Mouse (Mus musculus) liver, embryonic 11.5 days (tissue): Measurements from ENCODE around the gene Hist1h3i. TPM values are rescaled to one million over a fixed set of nuclear protein-coding genes. Genes with fewer than 3 reads are reported as not detected.
"Not testable (repeated sequence)": the region's sequence is repeated elsewhere in the genome, so short reads cannot be mapped to it uniquely, and the experiment has no call there.

Experiments
- ATAC-seq: fragments of 200-750 bp; cut with Nextera tagmentation; replicated peaks from 2 replicates; pipeline ENCODE4 v1.8.0; 2017; ENCODE audit warnings: moderate number of reproducible peaks, mild to moderate bottlenecking, moderate TSS enrichment, moderate library complexity; ENCODE audit not compliant: low FRiP score
- DNase-seq: peaks from one replicate; pipeline ENCODE4 v3.0.0-alpha.2; 2017; ENCODE audit warnings: low spot score
- H3K27ac ChIP-seq: fragments of 300-500 bp; sonication (generic); 2 replicates; pipeline ENCODE4 v1.5.1; 2014; ENCODE audit warnings: mild to moderate bottlenecking, low read depth, low read length, control low read depth
- H3K27me3 ChIP-seq: fragments of 300-500 bp; sonication (generic); replicated peaks from 2 replicates; pipeline ENCODE4 v1.6.1; 2014; ENCODE audit warnings: low read length, mixed read lengths; ENCODE audit not compliant: control insufficient read depth, insufficient read depth
- H3K36me3 ChIP-seq: fragments of 300-500 bp; sonication (generic); 2 replicates; pipeline ENCODE4 v1.6.1; 2014; ENCODE audit warnings: mild to moderate bottlenecking, low read length, moderate library complexity, mixed read lengths; ENCODE audit not compliant: control insufficient read depth, insufficient read depth
- H3K4me1 ChIP-seq: fragments of 300-500 bp; sonication (generic); replicated peaks from 2 replicates; pipeline ENCODE4 v1.6.1; 2014; ENCODE audit warnings: low read length, mixed read lengths; ENCODE audit not compliant: control insufficient read depth, insufficient read depth
- H3K4me2 ChIP-seq: fragments of 300-500 bp; sonication (generic); 2 replicates; pipeline ENCODE4 v1.6.1; 2014; ENCODE audit warnings: mild to moderate bottlenecking, control low read depth, moderate library complexity
- H3K4me3 ChIP-seq: fragments of 300-500 bp; sonication (generic); 2 replicates; pipeline ENCODE4 v1.5.1; 2014; ENCODE audit warnings: low read depth, low read length, control low read depth
- H3K9ac ChIP-seq: fragments of 300-500 bp; sonication (generic); 2 replicates; pipeline ENCODE4 v1.6.1; 2014; ENCODE audit warnings: low read depth, low read length, control low read depth
- H3K9me3 ChIP-seq: fragments of 300-500 bp; sonication (generic); 2 replicates; pipeline ENCODE4 v1.6.1; 2016; ENCODE audit warnings: low read length, inconsistent platforms, mixed read lengths; ENCODE audit not compliant: control insufficient read depth
- WGBS: fragments of 180-500 bp; shearing (Covaris S2); extraction: QIAGEN DNeasy Blood & Tissue Kit; methylation state at CpG from one replicate; pipeline ENCODE4 v1.1.7; 2014; 5-methylcytosine and 5-hydroxymethylcytosine counted together
- polyA plus RNA-seq: library from polyadenylated mRNA; unstranded; fragments of >200 nt; fragmentation: Nextera tagmentation; extraction: Ambion mirVana; gene quantifications from 2 replicates; pipeline ENCODE4 v1.2.1, GENCODE M21; 2014

Hist1h3i gene
- polyA plus RNA-seq, 1 experiment from 2014 or later: 232 TPM

DNA sequence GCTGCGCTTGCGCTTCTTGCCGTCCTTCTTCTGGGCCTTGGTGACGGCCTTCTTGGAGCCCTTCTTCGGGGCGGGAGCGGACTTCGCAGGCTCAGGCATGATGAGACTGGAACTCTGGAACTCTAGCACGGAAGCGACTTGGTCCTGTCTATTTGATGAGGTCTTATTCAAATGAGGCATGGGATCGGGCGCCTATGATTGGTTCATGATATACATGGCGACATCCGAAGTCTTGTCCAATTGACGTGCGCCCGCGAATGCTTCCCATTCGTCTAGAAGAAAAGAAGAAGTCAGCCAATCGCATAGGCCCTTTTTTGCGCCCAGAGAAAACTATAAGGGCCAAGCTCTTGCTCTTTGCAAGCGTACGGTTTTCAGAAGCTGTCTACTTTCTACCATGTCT is 26.9 kb upstream of the Hist1h3i start, which contains the start of the genes Hist1h2bq and Hist1h2ao:
Gene Hist1h2bq (minus strand): TSS at position 125 of the 400 bp plus-strand sequence.
Gene Hist1h2ao (plus strand): TSS at position 393 of the 400 bp plus-strand sequence.
- DNase-seq, H3K27me3 ChIP-seq, H3K4me3 ChIP-seq, H3K36me3 ChIP-seq, H3K4me1 ChIP-seq, H3K9me3 ChIP-seq, H3K9ac ChIP-seq, H3K27ac ChIP-seq, H3K4me2 ChIP-seq: not testable (repeated sequence)
- ATAC-seq: peak; percentile 87
- WGBS: no CpG with 5 or more reads among the region's 23 CpGs

DNA sequence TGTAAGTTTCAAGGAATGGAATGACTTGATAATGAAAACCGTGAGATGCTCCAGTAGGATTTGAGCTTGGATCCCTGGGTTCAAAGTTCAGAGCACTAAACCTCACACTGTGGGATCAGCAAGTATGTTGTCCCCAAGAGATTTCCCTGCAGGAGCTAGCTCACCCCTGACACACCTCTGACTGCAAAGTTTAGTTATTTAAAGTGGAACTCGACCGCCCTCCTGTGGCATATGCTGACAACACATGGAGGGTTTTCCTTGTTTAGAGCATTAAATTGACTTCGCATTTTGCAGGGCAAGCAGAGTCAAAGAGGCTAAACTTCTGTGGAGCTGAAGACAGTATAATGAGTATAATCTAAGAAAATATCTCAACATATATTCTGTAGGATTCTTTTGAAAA is 19.9 kb upstream of the Hist1h3i start:
- no CpG with 5 or more reads among the region's 4 CpGs for WGBS
- not testable (repeated sequence) for H3K4me3 ChIP-seq, H3K27ac ChIP-seq, H3K9ac ChIP-seq, H3K9me3 ChIP-seq, H3K36me3 ChIP-seq, H3K4me1 ChIP-seq, H3K27me3 ChIP-seq, DNase-seq, H3K4me2 ChIP-seq
- peak; percentile 72; the same call in 1 of the 2 replicates for ATAC-seq

DNA sequence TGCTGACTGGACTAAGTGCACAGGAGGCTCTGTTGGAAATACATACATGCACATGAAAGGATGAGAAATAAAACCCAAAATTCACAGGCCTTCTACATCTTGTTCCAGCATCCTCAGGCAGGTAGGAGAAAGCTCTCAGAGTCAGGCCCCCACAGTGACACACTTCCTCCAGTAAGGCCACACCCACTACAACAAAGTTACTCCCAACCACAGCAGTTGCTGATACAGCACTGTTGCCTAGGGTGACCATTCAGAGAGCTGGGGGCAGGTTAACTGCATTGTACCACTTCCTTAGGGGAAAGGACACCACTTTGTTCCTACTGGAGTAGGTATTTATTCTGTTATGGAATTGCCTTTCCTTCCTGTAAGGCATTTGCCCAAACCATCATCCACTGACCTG is 14.0 kb upstream of the Hist1h3i start:
- not testable (repeated sequence) for H3K27me3 ChIP-seq, ATAC-seq, H3K27ac ChIP-seq, H3K4me3 ChIP-seq, H3K9me3 ChIP-seq, H3K9ac ChIP-seq, H3K36me3 ChIP-seq, DNase-seq, H3K4me2 ChIP-seq, H3K4me1 ChIP-seq

DNA sequence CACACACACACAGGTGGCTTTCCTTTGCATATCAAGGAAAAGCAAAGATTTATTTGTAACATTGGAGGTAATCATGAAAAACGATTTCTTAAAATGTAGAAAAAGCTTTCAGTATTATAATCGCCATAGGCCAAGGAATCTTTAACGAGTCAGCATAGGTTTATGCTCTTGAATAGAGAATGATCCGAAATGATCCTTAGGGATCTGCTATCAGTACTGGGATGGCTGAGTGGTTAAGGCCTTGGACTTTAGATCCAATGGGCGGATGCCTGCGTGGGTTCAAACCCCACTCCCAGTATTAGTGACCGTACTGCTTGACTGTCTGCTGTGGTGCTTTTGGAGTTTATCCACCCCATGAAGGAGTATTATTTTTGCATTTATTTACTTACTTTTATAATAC is 12.4 kb upstream of the Hist1h3i start:
- no peak overlapping the region for H3K4me2 ChIP-seq
- H3K36me3 ChIP-seq: no peaks in the 10 kb centered on the region
- no peak for ATAC-seq

DNA sequence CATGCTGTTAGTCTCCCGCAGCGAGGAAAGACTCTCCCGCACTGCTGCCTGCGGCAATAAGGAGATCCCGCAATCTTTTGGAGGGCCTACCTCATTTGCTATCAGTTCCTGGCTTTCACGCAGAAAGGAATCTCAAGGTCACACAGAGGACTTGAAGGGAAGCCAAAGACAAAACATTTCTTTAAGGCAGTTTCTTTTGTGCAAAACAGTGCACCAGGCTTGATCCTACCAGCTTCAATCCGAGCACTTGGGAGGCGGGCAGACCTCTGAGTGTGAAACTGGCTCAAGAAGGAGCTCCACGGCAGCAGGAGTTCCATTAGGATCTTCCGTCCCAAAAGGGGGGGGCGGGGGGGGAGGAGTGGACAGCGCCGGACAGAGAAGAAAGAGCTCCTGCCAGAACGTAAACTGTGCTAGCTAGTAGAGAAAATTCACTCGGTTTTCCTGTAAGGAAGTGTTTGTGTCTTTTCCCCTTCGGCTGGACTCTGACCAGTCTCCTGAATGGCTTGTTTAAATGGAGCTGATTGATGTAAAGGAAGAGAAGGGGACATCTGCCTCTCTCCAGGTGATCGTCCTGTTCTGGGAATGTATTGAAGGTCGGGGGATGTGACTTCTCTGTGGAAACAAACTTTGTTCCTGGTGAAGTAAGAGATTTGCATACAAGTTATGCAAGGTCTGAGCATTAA is 7.6 kb upstream of the Hist1h3i start:
- peak overlapping the region; percentile 51 for H3K4me2 ChIP-seq
- no peak overlapping the region for H3K27ac ChIP-seq
- ATAC-seq: no peak
- no peaks in the 10 kb centered on the region for H3K27me3 ChIP-seq
- H3K9ac ChIP-seq: 0 out of 2 replicates have a peak overlapping the region, but pooled peaks have one; percentile 37
- no peaks in the 10 kb centered on the region for H3K9me3 ChIP-seq
- no peaks in the 10 kb centered on the region for H3K36me3 ChIP-seq
- WGBS: 23% methylated on average over 18 of the region's 18 CpGs
- no peak for DNase-seq
- no peak overlapping the region for H3K4me3 ChIP-seq
- peaks cover 15% of the 10 kb centered on the region for H3K4me1 ChIP-seq

More for the DNA sequence above, 12.4 kb upstream of the Hist1h3i start:
- DNase-seq: no peak
- H3K9me3 ChIP-seq: no peaks in the 10 kb centered on the region
- H3K4me1 ChIP-seq: no peaks in the 10 kb centered on the region; the same call in 1 of the 2 replicates
- no peak overlapping the region for H3K27ac ChIP-seq
- no peak overlapping the region for H3K4me3 ChIP-seq
- no peaks in the 10 kb centered on the region for H3K27me3 ChIP-seq
- H3K9ac ChIP-seq: no peak overlapping the region
- WGBS: 88% methylated on average over 7 of the region's 7 CpGs

DNA sequence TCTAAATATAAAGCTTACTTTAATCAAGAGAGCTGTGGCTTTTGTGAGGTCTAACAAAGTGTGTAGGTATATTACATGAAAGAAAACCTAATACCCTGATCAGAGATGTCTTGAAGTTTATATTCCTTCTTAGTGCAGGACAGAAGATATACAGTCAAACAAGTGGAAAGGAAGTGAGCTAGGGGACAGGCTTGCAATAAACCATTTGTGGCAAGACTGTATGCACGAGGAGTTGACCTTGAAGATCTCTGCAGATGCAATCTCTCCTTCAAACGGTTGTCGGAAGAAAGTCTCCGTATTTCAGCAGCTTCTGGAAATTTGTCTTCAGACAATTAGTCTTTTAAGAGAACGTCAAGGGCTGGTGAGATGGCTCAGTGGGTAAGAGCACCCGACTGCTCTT is 6.8 kb upstream of the Hist1h3i start:
- ATAC-seq (no peak), DNase-seq (no peak)
- Histone ChIP-seq H3K4me3 (no peak overlapping the region), H3K4me1 (peaks cover 19% of the 10 kb centered on the region), H3K9ac (0 out of 2 replicates have a peak overlapping the region, but pooled peaks have one; percentile 10), H3K36me3 (no peaks in the 10 kb centered on the region), H3K4me2 (no peak overlapping the region), H3K27ac (peak overlapping the region; percentile 19; the same call in 1 of the 2 replicates), H3K27me3 (no peaks in the 10 kb centered on the region), H3K9me3 (no peaks in the 10 kb centered on the region)
- WGBS: 47% methylated on average over 6 of the region's 6 CpGs

DNA sequence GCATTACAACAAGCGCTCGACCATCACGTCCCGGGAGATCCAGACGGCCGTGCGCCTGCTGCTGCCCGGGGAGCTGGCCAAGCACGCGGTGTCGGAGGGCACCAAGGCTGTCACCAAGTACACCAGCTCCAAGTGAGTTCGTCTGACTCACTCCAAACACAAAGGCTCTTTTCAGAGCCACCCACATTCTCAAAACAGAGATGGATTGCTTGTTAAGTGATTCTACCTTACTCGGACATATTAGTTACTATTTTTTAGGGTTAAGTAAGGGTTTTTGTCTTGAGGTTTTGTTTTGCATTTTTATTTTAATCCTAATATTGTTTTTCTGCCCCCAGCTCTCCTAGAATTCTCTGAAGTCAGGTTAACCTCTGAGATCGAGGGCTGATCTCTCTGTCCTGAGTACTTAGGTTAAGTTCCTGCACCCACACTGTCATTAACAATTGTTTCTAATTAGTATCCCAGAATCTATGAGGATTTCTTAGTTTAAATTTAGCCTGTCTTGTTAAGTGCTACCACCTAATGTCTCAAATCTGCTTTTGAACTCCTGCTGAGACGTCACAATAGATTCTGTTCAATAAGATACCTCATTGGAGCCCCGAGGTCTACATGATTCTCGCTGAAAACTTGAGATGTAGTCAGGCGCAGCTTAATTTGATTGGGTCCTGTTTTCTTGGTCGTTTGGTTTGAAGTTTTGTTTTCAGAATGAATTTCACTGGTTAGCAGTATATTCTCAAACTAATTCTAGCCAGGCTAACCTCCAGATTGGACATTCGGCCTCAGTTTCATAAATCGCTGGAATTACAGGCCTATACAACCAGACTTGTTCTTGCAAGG is 4.8 kb upstream of the Hist1h3i start:
- peak overlapping the region; percentile 63 for H3K4me2 ChIP-seq
- DNase-seq (no peak), ATAC-seq (0 out of 2 replicates have a peak, but pooled peaks have one; percentile 3)
- H3K4me3 ChIP-seq: peak overlapping the region; percentile 27
- 23% methylated on average over 14 of the region's 21 CpGs for WGBS
- H3K36me3 ChIP-seq: no peaks in the 10 kb centered on the region
- H3K4me1 ChIP-seq: peaks cover 24% of the 10 kb centered on the region
- no peaks in the 10 kb centered on the region for H3K9me3 ChIP-seq
- H3K27me3 ChIP-seq: no peaks in the 10 kb centered on the region
- peak overlapping the region; percentile 63 for H3K9ac ChIP-seq
- peak overlapping the region; percentile 89 for H3K27ac ChIP-seq

DNA sequence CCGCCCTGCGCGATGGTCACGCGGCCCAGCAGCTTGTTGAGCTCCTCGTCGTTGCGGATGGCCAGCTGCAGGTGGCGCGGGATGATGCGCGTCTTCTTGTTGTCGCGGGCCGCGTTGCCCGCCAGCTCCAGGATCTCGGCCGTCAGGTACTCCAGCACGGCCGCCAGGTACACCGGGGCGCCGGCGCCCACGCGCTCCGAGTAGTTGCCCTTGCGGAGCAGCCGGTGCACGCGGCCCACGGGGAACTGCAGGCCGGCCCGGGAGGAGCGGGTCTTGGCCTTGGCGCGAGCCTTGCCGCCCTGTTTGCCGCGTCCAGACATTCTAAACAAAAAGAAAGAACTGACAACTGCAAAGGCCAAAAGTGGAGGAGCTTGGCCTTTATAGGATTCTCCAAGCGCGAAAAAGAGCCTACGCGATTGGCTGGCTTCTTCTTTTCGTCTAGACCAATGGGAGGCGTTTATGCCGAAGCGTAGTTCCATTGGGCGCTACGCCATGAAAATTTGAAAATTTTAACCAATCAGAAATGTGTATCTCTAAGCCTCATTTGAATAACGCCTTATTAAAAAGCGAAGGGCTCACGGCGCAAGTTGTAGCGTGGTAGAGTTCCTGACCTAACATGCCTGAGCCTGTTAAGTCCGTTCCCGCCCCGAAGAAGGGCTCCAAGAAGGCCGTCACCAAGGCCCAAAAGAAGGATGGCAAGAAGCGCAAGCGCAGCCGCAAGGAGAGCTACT is 3.9 kb upstream of the Hist1h3i start, which contains the start of the genes Hist1h2an and Hist1h2bp:
Gene Hist1h2an (minus strand): TSS at position 320 of the 731 bp plus-strand sequence.
Gene Hist1h2bp (plus strand): TSS at position 563 of the 731 bp plus-strand sequence.
- not testable (repeated sequence) for H3K27me3 ChIP-seq, H3K9me3 ChIP-seq, H3K36me3 ChIP-seq
- Histone ChIP-seq H3K4me1 (peaks cover 24% of the 10 kb centered on the region), H3K27ac (peak within 1 kb of the TSS; percentile 96), H3K9ac (peak within 1 kb of the TSS; percentile 73), H3K4me3 (peak within 1 kb of the TSS; percentile 41), H3K4me2 (peak within 1 kb of the TSS; percentile 66)
- under 1% methylated on average over 34 of the region's 63 CpGs for WGBS
- ATAC-seq (peak; percentile 86), DNase-seq (peak; percentile 82)
